Mouse (Mus musculus): ENCODE results near the gene Rnasek.

Rnasek gene

GRCm38 (mm10) chr11:70239541-70240279 is at the start of gene Rnasek, which contains the start of gene Gm21988:
Gene Rnasek, minus strand, starts transcription at chr11:70239842.
Gene Gm21988, minus strand, starts transcription at chr11:70239830.
- DNase-seq (ENCODE audit: extremely low read depth, insufficient read length, low spot score), result peak; percentile 85

DNA sequence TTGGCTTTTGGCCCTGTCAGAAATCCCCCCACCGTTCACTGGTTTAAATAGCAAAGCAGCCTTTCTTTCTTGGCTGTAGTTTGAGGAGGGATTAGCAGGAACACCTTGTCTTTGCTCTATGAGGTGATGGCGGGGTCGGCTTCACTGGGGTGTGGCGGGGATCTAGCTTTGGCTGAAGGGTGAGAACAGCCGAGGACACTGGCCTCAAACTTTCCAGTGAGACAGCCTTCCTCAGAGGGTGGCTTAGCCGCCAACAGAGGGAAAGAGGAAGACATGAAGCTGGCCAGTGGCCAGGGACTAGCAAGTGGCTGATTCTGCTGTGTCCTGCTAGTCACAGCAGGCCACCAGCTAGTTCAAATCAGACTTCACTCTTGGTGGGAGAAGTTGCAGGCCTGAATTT is 49.6 kb upstream of the Rnasek start:
- no peak for DNase-seq (ENCODE audit: extremely low read depth, insufficient read length, low spot score)

GRCm38 (mm10) chr11:70288102-70288501 is 48.5 kb upstream of the Rnasek start:
- DNase-seq (ENCODE audit: extremely low read depth, insufficient read length, low spot score), result no peak

- no peak for DNase-seq (ENCODE audit: extremely low read depth, insufficient read length, low spot score)
Observed at GRCm38 (mm10) chr11:70285686-70286085, 46.0 kb upstream of the Rnasek start.

DNA sequence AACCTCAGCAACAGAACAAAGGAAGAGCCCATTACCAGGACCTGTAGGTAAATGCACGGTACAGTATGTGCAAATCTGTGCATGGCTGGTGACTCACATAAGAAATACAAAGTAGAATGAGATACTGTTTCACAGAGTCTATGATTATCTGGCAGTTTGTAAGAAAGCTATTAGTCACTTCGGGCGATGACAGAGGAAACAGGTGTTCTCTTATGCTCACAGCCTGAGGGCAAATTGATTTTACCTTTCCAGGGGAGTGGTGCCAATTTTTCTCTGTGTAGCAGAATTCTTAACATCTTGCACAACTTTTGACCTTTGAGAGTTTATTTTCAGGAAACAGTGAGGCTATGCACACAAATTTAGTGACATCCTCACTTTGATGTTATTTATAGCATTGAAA is 45.1 kb upstream of the Rnasek start:
- no peak for DNase-seq (ENCODE audit: extremely low read depth, insufficient read length, low spot score)

- DNase-seq (ENCODE audit: extremely low read depth, insufficient read length, low spot score), result no peak
Observed at GRCm38 (mm10) chr11:70283666-70284065, 44.0 kb upstream of the Rnasek start.

DNA sequence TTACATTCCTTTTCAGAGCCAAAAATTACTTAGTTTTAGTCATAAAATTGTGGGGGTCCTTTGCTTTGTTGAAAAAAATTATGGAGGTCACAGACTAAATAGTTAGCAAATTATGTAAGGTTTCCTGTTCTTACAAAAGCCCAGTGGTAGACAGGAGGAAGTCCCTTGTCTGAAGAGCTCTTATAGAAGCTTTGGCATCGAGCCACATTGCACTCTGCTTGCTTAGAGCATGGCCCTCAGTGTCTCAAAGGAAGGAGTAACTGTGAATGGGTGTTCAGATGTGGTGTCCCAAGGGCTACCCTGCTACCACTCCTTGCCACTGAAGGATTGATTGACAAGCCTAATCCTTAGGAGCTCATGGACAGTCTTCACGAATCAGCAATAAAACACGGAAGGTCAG is 40.8 kb upstream of the Rnasek start:
- DNase-seq (ENCODE audit: extremely low read depth, insufficient read length, low spot score), result no peak

- DNase-seq (ENCODE audit: extremely low read depth, insufficient read length, low spot score), result no peak
Observed at GRCm38 (mm10) chr11:70278961-70279360, 39.3 kb upstream of the Rnasek start.

- no peak for DNase-seq (ENCODE audit: extremely low read depth, insufficient read length, low spot score)
Observed at GRCm38 (mm10) chr11:70271641-70272040, 32.0 kb upstream of the Rnasek start.

- DNase-seq (ENCODE audit: extremely low read depth, insufficient read length, low spot score), result no peak
Observed at GRCm38 (mm10) chr11:70266405-70266804, 26.8 kb upstream of the Rnasek start.

DNA sequence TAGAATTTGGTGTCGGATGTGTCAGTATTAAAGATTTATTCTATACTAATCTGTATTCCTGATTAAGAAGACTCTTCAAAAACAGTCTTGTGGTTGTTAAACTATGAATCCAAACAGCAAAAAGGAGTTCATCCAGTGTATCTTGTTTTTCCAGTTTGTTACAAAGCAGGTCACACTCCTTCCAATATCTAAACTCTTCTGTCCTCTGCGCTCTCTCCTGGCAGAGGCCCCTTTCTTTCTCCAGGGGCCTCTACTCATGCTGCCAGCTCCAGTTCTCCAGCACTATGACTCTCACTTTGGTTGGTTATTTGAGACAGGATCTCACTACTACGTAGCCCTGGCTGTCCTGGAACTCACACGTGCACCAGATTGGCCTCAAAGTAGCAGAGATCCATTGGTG is 26.2 kb upstream of the Rnasek start:
- no peak for DNase-seq (ENCODE audit: extremely low read depth, insufficient read length, low spot score)

DNA sequence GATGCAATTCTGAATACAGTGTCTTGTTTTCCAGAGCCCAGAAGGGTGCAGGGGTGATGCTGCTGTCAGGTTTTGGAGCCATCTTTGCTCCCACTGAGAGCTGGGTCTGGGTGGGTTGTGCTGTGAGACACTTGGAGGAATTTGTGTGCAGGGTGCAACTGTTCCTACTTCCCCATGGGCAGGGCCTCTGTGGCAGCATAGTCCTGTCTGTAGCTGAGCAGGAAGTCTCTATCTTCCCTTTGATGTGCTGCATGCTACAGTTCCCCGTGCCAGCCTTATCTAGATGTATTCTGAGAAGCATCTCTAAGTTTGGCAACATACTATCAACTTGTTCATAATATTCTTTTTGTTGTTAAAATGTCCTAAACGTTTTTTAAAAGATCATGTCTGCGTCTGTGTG is 25.6 kb upstream of the Rnasek start:
- DNase-seq (ENCODE audit: extremely low read depth, insufficient read length, low spot score), result no peak

- DNase-seq (ENCODE audit: extremely low read depth, insufficient read length, low spot score), result peak; percentile 14
Observed at GRCm38 (mm10) chr11:70259035-70259434, 19.4 kb upstream of the Rnasek start.

DNA sequence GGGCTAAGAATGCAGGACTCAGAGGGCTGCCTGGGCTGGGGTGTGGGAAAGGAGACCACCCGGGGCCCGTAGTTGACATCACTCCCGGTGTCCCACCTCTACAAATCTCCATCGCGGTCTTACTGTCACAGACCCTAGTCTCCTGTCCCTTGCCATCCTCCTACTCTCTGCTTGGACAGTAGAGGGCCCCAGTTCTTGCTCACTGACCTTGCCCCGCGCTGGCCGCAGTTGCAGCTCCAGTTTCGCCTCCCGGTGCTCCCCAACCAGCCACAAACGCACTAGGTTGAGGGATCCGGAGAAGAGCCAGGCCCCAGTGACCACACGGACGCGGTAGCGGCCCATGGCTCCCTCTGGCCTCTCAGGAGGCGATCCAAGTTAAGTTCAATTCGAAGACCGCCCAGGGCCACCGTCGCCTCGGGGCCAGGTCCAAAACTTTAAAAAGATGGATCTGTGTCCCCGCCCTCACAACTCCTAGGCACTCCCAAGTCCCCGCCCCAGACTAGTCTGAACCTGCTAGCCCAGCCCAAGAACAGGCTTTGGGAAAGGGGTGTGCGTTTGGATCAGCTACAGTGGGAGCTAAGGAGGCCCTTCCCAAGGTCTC is 15.4 kb upstream of the Rnasek start, which contains the start of gene Alox12:
Alox12 (minus strand) TSS at position 423 of the 601 bp plus-strand sequence.
- DNase-seq (ENCODE audit: extremely low read depth, insufficient read length, low spot score), result no peak

- DNase-seq (ENCODE audit: extremely low read depth, insufficient read length, low spot score), result no peak
Observed at GRCm38 (mm10) chr11:70254337-70254736, 14.7 kb upstream of the Rnasek start.

DNA sequence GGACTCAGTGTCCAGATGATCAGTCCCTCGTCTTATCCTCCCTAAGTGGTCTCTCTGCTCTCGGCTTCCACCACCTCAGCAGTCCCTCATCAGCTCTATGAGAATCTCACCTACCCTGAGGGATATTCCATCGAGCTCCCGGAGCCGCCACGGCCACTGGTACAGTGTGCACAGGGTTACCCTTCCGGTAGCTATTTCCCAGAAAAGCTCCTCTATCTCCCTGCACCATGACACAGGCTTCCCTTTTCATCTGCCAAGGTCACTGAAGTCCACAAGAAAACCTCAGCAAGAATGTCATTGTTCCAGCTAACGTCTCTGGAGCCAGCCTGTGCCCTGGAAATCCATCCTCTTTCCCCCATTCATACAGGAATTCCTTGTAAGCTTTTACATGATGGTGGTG is 12.2 kb upstream of the Rnasek start:
- no peak for DNase-seq (ENCODE audit: extremely low read depth, insufficient read length, low spot score)

- no peak for DNase-seq (ENCODE audit: extremely low read depth, insufficient read length, low spot score)
Observed at GRCm38 (mm10) chr11:70250150-70250549, 10.5 kb upstream of the Rnasek start.

DNA sequence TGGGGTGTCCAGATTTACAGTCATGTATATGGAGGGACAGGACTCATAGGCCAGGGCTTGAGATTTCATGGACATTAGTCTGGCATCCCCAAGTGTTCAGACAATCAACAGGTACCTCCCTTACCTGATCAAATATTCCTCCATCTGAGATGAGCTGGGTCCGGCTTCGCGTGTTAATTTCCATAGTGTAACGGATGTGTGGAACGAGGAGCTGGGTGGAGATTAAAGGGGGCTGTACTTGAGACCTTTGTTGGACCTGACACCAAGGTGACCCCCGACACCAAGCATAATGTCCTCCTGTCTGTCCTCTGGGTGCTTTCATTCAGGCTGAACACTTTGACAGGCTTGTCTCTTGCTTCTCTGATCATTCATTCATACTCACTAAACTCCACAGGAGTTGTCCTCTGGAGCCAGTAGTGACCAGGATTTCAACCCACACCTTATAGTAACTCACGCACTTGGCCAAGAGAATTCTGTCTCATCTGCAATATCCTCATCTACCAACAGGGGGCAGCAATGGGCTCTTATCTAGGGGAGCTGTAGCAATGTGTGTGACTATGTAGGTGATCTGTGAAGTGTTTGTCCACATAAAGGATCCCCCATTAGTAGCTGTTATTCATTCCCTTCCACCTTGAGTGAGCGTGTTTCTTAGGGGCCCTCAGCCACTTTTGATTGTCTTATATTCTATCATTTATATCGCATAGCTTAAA is 7.6 kb upstream of the Rnasek start:
- DNase-seq (ENCODE audit: extremely low read depth, insufficient read length, low spot score), result no peak

DNA sequence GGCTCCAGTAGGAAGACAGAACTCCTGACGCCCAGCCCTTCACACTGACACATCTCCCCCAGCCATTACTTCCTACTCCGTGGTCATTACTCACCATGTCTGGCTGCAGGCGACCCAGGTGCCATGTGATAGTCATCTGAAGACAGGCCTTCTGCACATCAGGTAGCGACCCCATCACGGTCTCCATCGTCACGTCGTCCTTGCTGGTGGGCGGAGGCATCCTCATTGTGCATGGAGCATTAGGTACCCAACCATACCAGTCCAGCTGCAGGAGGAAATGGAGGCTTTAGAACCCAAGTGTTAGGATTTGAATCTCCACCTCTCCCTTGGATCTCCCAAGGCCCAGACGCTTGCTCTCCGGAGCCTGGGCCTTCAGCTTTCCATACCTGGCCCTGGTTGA is 2.9 kb upstream of the Rnasek start:
- no peak for DNase-seq (ENCODE audit: extremely low read depth, insufficient read length, low spot score)

GRCm38 (mm10) chr11:70238591-70239440 is 826 bp downstream of the Rnasek start:
- DNase-seq (ENCODE audit: extremely low read depth, insufficient read length, low spot score), result no peak

All from 3134 (cell line).